Mouse (Mus musculus): ENCODE measurements around the gene Ly6g5b.

The Ly6g5b gene

DNA sequence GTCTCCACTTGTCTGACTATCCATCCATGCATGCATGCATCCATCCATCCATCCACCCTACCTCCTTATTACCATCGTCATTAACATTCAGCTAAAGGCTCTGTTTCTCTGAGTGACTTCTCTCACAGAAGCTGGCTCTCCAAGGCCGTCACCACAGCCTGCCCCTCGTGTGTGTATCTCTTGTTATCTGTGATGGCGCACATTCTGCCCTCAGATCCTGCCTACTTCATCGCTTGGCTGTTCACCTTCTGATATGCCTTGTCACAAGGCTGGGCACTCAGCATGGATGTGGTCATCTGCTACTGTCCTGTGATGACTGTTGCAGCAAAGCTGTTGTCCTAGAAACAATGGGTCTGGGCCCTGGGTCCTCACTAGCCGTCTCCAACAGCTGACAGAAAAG, 10.5 kb downstream of the Ly6g5b start:
- no peak for DNase-seq

- DNase-seq, result no peak
These were observed 11.1 kb downstream of the Ly6g5b start for GRCm38 (mm10) chr17:35104079-35104478.

- no peak for DNase-seq
These were observed 12.0 kb downstream of the Ly6g5b start for GRCm38 (mm10) chr17:35103221-35103690.

GRCm38 (mm10) chr17:35102299-35102698, 12.9 kb downstream of the Ly6g5b start:
- no peak for DNase-seq

- DNase-seq, result no peak
These were observed 14.1 kb downstream of the Ly6g5b start for GRCm38 (mm10) chr17:35101161-35101560.

- DNase-seq, result no peak
These were observed 14.9 kb downstream of the Ly6g5b start for GRCm38 (mm10) chr17:35100196-35100765.

DNA sequence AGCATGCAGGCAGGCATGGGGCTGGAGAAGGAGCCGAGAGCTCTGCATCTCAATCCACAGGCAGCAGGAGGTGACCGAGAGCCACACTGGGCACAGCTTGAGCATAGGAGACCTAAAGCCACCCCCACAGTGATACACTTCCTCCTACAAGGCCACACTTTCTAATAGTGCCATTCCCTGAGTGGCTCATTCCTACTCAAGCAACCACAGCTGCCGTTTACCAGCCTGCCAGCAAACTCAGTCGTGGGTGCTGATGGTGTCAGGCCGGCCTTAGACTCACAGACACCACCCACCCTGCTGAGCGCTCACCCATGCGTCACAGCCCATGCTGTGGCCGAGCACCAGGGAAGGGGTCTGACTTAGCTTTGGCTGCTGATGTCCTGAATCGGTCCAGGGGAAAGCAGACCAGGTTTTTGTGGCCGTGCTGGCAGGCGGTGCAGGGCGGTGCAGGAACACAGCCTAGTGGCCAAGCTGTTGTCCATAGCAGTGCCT, 18.0 kb downstream of the Ly6g5b start:
- no peak for DNase-seq

GRCm38 (mm10) chr17:35096597-35096996, 18.6 kb downstream of the Ly6g5b start:
- no peak for DNase-seq

- no peak for DNase-seq
These were observed 20.5 kb downstream of the Ly6g5b start for GRCm38 (mm10) chr17:35094475-35095365.

GRCm38 (mm10) chr17:35092403-35093198, 22.6 kb downstream of the Ly6g5b start:
- DNase-seq, result peak; percentile 33 to 55

GRCm38 (mm10) chr17:35090166-35090932, 24.9 kb downstream of the Ly6g5b start:
- DNase-seq, result peak in 1 of 2 experiments; percentile 6

DNA sequence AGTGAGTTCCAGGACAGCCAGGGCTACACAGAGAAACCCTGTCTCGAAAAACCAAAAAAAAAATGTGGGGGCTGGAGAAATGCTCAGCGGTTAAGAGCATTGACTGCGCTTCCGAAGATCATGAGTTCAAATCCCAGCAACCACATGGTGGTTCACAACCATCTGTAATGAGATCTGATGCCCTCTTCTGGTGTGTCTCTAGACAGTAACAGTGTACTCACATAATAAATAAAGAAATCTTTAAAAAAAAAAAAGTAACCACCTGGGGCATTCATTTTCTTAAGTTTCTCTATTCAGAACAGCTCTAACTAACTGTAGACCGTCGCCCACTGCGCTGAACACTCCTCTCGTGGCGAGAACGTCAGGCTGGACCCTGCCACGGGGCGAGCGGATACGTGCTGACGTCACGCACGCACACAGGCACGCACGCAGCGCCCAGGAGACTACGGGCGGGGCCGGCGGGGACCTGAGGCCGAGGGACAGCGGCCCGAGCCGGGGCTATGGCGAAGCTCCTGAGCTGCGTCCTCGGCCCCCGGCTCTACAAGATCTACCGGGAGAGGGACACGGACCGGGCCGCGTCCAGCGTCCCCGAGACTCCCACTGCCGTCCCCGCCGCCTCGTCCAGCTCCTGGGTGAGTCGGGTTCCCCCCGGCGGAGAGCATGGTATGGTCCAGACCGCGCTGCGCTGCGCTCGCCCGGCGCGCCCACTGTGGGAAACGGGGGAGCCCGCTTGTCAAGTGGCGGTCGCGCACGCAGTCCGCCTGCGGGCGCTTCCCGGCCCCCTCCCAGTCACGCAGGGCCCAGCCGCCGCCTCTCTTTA, 26.2 kb downstream of the Ly6g5b start, which contains the start of gene Abhd16a:
Abhd16a (plus strand) TSS at position 439 of the 820 bp plus-strand sequence.
- peak; percentile 93 to 96 for DNase-seq

- peak in 1 of 2 experiments; percentile 4 for DNase-seq
These were observed 27.1 kb downstream of the Ly6g5b start for GRCm38 (mm10) chr17:35088151-35088550.

DNA sequence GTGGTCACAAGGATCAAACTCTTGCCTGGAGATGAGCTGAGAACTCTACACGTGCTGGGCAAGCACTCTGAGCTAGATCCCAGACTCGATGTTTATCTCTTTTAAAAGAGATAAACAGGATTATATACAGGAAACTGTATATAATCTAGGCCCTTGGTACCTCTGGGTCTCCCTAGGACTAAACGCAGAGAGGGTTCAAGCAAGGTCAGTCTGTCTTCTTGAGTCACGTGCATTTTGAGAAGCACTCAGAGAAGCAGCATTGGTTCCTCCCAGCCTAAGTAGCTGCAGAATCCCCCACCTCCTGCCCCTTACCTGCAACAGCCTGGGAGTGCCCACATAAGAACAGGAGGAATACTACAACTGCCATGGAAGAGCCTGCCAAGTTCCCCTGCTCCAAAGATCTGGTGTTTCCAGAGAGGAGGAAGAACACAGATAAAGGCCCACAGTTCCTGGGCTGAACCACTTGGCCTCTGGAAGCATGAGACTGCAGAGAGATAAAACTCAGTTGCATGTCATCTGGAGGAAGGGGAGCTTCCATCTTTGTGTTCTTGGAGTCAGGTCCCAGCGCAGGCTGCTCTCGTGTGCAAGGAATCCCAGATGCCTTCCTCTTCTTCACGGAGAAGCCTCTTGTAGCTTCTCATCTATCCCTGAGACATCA, 29.9 kb downstream of the Ly6g5b start, which contains the start of gene Ly6g6f:
Ly6g6f (minus strand) TSS at position 403 of the 658 bp plus-strand sequence.
- DNase-seq, result no peak

DNA sequence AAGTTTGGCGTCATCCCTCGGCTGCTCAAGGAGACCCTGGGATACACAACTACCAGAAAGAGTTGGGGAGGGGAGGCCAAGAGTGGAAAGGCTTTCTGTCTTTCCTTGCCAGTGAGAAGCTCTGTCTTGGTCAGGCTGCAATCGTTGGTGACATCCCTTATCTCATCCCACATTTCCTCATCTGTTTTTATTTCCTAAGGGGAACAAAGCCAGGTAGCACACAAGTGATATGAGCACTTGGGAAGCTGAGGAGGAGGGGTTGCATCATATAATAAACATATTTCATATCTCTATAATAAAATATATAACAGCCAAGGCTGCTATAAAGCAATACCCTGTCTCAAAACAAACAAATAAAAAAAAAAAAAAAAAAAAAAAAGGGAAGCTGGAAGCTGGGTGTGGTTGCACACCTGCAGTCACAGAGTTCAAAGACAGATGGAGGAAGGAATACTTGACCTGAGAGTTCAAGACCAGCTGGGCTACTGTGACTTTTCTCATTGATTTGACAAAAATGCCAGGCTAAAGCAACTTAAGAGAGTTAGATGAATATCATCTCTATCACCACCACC, 31.2 kb downstream of the Ly6g5b start:
- no peak for DNase-seq

DNA sequence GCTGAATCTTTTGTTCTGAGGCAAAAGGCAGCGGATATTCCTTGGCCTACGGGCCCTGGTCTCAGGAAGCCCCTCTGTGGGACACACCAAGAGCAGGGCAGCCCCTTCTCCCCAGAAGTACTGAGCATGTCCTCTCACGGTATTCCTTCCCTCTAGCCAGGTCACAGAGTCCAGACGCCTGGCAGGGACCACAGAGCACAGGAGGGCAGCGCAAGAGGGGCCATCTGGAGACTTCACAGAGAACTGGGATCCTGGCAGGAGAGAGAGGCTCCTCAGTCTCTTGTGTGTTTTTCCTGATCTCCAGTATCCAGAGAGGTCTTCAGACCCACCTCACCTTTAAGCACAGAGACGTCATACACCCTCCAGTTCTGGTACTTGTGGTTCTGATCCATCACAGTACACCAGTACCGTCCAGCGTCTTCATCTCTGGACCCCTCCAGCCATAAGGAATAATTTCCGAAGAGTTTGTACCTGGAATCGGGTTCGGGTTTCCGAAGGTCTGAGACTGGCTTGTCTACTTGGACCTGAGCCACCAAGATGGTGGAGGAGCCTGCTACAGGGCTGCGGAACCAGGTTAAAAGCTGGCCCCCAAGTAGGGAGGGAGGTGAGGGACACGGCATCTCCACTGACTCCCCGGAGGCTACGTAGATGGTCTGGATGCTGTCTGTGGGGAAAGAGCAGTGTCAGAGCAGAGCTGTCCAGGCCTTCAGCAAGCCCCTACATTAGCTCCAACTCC, 32.2 kb downstream of the Ly6g5b start:
- no peak for DNase-seq

DNA sequence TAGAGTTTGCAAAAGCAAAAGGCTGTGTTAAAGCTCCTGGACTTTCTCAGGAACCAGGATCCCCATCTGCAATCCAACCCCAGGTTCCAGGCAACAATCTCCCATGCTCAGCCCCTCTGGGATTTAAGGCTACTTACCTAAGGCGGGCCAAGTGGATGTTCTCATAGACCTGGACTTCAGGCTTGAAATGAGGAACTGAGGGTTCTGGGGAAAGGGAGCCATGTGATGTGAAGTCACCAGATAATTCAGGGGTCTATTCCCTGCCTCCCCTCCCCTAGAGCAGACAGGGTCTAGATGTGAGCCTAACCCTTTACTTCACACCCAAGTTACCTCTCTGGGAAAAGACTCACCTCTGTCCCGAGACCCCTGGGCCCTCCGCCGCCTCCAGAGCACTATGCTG, 34.5 kb downstream of the Ly6g5b start:
- no peak for DNase-seq

DNA sequence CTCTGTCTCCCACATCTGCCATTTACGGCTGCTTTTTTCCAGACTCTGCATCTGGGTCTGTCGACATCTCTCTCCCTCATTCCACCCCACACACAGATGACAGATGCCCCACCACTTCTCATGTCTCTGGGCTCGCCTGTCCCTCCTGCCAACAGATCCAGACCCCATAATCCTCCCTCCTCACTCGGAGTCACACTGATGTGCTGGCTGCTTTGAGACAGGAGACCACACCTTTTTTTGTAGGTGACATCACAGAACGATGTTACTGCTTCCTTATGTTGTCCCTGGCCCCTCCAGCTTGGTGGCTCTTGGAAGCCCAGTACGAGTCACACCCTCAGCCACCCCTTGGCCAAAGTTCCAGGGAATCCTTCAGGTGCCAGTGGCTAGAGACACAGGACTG, 35.0 kb downstream of the Ly6g5b start:
- DNase-seq, result no peak

GRCm38 (mm10) chr17:35079778-35080177, 35.5 kb downstream of the Ly6g5b start:
- no peak for DNase-seq

Data from lung, adult 18-20 months (tissue).